Mouse (Mus musculus) layer of hippocampus, postnatal 36 days (tissue): ENCODE measurements around the gene Mdm2. TPM values are rescaled to one million over a fixed set of nuclear protein-coding genes. Genes with fewer than 3 reads are reported as not detected.

Experiments
- DNase-seq, 2 experiments: peaks; one replicate each; pipeline ENCODE4 v3.0.0; 2022
- total RNA-seq, 2 experiments: library from RNA; stranded (reverse); gene quantifications; 2 replicates each; pipeline ENCODE4 v1.2.3; 2021

Gene Mdm2
- total RNA-seq, 2 experiments from 2014 or later: 59.2 to 71.3 TPM

GRCm38 (mm10) chr10:117668546-117669300, 41.8 kb downstream of the Mdm2 start:
- DNase-seq: no peak

DNA sequence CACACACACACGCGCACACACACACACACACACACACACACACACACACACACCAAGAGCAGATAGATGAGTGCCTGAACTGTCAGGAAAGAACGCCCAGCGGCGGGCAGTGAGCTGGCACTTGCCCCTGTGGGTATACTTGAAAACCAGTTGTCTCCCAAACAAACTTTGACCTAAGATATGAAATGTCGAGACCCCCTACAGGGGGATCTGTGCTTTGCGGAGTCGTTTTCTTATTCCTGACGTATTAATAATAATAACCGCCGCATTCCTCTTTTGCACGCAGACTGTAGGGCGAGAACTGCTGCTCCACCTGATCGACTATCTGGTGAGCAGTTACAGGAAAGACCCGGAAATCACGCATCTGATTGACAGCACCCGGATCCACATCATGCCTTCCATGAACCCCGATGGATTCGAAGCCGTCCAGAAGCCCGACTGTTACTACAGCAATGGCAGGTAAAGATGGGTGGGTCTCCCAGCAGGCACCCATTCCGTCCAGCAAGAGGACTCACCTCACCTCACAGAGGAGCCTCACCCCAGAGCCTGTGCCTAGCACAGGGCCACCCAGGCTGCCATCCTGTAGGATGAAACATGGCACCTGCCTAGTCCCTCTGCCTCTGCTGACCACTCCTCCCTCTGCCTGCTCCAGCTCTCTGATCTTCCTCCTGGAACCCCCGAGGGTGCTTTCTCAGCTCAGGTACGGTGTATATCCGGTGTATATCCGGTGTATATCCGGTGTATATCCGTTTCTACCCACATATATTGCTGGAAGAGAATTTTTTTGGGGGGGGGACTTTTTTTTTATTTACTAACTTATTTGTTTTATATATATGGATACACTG, 42.7 kb downstream of the Mdm2 start:
- no peak for DNase-seq

DNA sequence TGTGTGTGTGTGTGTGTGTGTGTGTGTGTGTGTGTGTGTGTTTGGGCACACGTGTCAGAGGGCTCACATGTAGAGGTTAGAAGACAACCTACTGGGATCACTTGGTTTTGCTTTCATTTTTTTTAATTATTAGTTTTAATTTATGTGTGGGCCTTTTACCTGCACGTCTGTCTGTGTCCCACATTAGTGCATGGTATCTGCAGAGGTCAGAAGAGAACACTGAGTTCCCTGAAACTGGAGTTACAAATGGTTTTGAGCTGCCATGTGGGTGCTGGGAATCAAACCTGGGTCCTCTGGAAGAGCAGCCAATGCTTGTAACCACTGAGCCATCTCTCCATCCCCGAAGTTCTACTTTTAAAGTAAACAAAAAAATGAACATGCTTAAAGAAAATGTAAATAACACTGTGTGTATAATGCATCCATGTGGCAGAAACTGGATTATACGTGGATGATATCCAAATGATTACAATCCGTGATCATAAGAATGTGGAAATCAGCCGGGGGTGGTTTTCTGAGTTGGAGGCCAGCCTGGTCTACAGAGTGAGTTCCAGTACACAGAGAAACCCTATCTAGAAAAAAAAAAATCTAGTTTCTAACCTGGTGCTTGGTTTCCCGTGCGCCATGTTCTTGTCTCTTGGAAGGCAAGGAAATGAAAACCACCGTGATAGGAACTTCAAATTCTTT, 43.5 kb downstream of the Mdm2 start:
- no peak for DNase-seq

GRCm38 (mm10) chr10:117666361-117666760, 44.2 kb downstream of the Mdm2 start:
- no peak for DNase-seq

- no peak for DNase-seq
Measured at GRCm38 (mm10) chr10:117665376-117666275, 44.9 kb downstream of the Mdm2 start.

DNA sequence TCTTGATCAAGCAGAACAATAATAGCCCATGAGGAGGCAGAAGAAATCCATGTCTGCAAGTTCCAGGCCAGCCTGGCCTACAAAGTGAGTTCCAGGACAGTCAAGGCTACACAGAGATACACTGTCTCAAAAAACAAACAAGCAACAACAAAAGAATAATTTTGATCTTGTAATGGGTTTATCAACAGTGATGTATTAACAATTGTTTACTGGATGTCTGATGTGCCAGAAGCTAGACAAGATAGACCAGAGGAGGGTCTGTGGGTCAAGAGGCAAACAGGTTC, 45.7 kb downstream of the Mdm2 start:
- no peak for DNase-seq

GRCm38 (mm10) chr10:117664208-117664925, 46.2 kb downstream of the Mdm2 start:
- no peak for DNase-seq

DNA sequence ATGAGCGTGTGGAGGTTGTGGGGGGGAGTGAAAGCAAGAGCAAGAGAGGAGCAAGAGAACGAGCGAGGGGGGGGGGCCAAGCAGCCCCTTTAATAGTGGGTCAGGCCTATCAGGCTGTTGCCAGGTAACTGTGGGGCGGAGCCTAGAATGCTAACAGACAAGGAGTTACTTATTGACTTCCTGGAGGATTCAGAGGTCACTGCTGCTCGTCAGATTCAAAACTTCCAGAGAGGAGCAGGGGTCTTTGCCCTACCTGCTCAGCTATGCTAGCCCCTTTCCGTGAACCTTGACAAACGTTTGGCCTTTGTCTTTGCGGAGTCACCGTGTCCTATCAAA, 46.7 kb downstream of the Mdm2 start:
- no peak for DNase-seq

DNA sequence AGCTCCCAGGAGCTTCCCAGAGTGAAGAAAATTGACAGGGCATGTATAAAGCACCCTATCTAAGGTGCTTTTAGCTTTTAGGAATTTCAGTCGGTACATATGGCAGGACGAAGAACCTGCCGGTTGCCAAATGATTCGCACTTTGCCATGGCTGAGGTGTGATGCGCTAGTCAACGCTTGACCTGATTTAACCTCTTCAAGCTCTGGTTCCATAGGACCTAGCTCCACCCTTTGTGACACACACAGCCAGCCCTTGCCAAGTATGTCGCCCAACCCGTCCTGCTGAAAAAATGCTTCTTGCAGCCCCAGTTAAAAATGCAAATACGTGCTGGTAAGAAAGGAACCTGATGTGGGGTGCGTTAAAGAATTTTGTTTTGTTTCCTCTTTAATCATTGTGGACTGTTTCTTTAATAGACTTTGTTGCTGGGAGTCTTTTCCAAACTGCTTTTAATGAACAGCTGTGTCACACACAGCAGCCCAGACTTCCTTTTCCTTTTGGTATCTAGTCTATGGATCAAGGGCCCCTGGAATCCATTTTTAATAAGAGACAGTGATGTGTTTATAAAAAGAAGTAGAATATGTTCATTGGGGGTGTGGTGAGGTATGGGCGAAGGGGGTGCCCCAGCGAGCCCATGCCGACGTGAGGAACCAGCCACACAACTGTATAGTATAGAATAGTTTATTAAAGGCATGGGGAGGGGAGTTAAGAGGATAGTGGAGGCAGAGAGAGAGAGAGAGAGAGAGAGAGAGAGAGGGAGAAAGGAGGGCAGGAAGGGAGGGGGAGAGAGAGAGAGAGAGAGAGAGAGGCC, 47.3 kb downstream of the Mdm2 start:
- no peak for DNase-seq

DNA sequence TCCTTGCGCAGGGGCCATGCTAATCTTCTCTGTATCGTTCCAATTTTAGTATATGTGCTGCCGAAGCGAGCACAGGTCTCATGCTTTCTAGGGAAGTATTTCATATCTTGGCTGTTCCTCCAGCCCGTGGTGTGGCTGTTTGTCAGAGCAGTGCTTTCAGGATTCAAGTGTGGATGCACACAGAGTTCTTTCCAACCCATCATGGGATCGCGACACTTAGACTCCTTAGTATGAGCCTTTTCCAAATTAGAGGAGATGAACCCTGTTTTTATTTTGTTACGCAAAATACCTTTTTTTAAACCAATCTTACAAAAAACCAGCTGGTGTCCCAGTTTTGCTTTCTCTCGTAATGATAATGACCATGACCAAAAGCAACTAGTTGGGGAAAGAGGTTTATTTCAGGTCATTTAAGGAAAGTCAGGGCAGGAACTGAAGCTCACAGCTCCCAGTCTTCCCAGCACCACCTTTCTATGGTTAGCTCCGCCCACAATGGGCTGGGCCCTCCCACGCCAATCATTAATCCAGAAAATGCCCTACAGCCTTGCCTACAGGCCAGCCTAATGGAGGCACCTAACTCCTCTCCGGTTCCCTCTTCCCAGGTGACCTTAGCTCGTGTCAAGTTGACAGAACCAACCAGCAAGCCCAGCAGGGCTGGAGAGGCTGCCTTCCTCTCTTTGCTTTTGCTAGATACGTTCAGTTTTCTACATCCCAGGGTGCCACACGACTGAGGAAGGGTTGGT, 48.1 kb downstream of the Mdm2 start:
- no peak for DNase-seq

GRCm38 (mm10) chr10:117659819-117660218, 50.7 kb downstream of the Mdm2 start:
- DNase-seq: no peak

DNA sequence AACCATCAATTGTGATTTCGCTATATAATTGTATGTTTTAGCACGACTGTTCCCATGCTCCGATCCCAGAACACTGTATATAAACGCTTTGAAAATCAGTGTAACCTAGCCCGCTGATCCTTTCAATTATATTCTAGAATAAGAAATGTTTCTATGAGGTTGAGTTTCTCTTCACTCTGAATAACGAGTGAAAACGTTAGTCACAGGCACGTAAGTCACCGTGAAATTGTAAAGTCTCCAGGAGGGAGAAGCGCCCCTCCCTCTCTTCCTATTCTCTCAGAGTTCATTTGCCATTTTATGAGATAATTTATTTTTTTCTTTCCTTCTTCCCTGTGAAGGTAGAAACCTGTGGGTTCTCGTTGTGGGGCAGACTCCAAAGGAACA, 51.1 kb downstream of the Mdm2 start:
- DNase-seq: no peak

DNA sequence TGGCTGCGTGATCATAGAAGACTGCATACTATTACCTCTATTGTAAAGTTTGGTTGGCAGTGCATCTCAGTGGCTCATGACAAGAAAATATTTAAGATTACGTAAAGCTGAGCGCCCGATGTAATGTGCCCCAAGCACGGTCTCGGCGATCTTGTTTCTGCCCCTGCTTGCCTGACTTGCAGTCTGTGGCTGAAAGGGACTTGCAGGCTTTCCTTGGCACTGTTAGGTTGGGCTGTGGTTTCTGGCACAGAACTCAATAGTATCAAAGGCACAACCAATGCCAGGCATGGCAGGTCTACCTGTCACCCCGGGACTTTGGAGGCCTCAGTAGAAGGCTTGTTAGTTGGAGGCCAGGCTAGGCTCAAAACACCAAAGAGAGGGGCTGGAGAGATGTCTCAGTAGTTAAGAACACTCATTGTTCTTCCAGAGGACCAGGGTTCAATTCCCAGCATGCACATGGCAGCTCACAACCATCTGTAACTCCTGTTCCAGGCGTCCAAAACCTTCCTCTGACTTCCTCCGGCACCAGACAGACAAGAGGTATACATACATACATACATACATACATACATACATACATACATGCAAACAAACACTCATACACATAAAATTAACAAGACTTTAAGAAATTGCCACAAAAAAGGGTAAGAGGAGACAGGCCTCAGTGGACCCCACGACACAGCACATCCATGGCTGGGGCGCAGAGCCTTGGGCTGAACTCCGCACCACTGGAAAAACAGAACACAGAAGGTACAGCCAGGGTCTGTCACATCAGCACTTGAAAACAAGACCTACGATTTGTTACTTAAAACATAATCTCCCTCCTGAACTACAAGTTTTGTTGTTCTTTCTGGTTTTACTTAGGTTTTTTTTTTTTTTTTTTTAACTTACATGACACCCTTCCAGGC, 51.8 kb downstream of the Mdm2 start:
- no peak for DNase-seq

DNA sequence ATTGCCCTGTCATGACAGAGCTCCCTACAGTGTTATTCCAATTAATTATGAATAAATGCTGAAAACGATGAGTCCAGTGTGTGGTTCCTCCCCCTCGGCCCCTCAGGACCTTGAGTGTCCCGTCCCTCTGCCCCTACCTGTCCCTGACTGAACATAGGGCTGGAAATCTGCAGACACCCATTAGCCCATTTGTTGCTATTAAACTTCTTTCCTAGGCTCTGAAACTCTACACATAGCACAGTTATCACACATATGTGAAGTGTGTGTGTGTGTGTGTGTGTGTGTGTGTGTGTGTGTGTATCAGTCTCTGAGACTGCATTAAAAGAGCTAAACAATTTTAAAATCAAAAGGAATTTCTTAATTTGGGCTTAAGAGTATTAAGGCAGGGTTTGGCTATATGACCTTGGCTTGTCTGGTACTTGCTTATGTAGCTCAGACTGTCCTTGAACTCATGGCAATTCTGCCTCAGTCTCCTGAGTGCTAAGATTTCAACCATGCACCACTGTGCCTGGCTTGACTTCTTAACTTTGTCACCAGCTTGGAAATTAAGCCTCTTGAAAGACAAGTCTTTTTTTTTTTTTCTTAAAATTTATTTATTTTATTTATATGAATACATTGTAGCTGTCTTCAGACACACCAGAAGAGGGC, 52.8 kb downstream of the Mdm2 start:
- DNase-seq: no peak

GRCm38 (mm10) chr10:117656985-117657658, 53.4 kb downstream of the Mdm2 start:
- DNase-seq: no peak

DNA sequence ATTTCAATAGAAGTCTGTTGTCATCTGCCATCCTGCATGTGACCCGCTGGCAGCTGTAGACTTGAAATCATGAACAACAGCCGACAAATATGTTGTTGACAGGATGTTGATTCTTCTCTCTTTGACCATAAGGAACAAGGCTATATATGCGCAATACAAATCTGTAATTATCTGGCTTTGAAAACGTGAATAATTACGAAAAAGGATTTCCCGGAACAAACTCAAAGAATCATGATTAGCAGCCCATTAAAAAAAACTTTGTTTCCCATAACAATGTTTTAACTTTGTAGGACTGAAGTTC, 53.9 kb downstream of the Mdm2 start:
- no peak for DNase-seq

- no peak for DNase-seq
Measured at GRCm38 (mm10) chr10:117655908-117656661, 54.5 kb downstream of the Mdm2 start.
